Mouse (Mus musculus) cerebellum, adult 2 months (tissue): ENCODE measurements at regions not wholly inside any gene's neighbourhood (a gene's known extent, or its start where the extent isn't known, plus 50 kb on each side); places are given as distances from the start of the nearest gene placed in this dataset.

ENCODE experiments used
- CTCF ChIP-seq: fragments of 200-500 bp; IDR thresholded peaks from 2 replicates; pipeline ENCODE4 v1.5.1; 2011; ENCODE audit warnings: low read depth, mild to moderate bottlenecking, control low read depth, low read length, moderate library complexity, borderline replicate concordance; ENCODE audit not compliant: insufficient read depth
- POLR2A ChIP-seq: fragments of 200-500 bp; IDR thresholded peaks from 2 replicates; pipeline ENCODE4 v1.6.1; 2011; ENCODE audit warnings: low read length, control low read depth, borderline replicate concordance; ENCODE audit not compliant: insufficient read depth

GRCm38 (mm10) chr17:83096451-83096850 lies 118.6 kb upstream of the Pkdcc start:
- TF ChIP-seq POLR2A (no peak), CTCF (no peak)
